Mouse (Mus musculus) cerebral cortex, adult 2 months (tissue): ENCODE results near the gene Gimap5.

ENCODE experiments used
- WGBS: fragments of 180-500 bp; shearing (Covaris S2); methylation state at CpG from one replicate; pipeline ENCODE4 v1.1.7; 2018; 5-methylcytosine and 5-hydroxymethylcytosine counted together

Gene Gimap5

DNA sequence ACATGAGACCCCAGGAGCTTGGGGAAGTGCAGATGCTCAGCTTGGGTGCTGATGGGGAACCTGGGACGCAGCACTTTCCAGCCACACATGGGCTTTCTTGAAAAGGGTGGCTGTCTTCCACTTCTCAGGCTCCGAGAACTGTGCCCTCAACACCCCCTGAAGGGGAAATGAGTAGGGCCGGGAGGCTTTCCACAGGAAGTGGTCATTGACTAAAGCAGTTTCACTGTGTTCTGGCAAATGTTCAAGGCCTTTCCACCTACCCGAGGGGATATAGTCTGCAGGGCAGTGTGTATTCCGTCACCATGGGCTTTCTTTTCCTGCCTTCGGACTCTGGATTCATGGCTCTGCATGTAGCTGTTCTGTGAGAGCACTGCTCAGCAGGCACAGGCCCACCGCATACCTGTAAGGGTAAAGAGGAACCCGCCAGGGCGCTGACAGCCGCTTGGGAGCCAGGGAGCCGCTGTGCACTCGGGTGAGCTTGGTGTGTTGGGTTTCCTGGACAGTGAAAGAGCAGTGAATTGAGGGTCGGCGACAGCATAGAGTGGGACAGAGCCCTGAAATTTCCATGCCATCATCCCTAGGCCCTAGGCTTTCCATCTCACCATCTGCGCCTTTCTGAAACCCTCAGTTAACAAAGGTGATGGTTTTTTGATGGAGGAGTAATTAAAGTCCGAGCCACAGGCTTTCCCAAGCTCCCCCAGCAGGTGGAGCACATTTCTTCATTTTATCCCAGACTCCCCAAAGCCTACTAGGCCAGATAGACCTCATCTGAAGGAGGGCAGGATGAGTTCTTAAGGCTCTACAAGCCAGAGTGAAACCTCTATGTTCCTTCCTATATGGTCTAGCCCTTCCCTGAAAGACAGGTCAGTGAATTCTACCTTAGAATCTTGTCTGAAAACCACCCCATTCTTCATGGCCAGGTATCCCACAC, at the start of gene Gimap5:
TSS of gene Gimap5 (plus strand) at position 239 of the 931 bp plus-strand sequence.
- WGBS: 50% methylated on average over 16 of the region's 16 CpGs

DNA sequence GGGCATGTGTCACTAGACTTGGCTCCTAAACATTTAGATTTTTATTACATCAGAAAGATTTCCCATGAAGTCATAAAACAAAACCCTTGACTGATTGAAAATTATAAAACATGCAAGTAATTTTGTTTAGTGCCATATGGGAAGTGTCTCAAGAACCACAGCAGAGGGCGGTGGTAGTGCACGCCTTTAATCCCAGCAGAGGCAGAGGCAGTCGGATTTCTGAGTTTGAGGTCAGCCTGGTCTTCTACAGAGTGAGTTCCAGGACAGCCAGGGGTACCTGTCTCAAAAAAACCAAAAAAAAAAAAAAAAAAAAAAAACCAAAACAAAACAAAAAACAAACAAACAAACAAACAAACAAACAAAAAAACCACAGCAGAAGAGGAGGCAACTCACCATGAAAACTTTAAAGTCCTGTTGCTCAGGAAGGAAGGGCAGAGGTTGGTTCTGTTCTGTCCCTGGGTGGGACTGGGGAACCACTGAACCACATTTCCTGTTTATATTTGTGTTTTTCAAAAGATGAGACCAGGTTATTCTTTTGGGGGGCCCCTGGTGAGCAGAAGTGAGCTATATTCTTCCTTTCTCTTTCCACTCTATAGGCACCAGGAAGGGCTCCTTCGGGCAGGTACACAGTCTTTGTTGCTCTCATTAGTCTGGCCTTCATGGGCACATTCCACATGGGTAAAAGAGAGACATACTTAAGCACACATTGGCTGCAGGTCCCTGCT, 49.0 kb upstream of the Gimap5 start:
- WGBS: 77% methylated on average over 4 of the region's 4 CpGs

DNA sequence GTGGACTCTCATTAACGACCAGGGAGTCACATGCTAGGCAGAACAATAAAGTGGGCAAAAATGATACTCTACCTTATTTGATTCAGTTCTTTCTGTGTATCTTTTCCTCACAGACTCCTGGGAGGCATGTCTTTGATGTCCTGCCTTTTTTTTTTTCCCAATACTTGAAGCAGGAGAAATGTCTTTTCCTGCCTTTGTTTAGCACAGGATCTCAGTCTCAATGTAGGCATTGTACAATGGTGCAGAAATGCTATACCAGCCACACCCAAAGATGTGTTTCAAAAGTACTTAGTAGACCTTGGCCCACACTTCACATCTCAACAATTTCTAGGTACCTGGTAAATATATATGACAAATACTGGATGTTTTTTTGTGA, 48.5 kb upstream of the Gimap5 start:
- WGBS: 36% methylated on average over 1 of the region's 1 CpGs

- 84% methylated on average over 7 of the region's 7 CpGs for WGBS
Measured at GRCm38 (mm10) chr6:48698066-48698856, 47.7 kb upstream of the Gimap5 start.

- WGBS: 74% methylated on average over 3 of the region's 3 CpGs
Measured at GRCm38 (mm10) chr6:48698888-48699287, 47.1 kb upstream of the Gimap5 start.

GRCm38 (mm10) chr6:48700251-48701075, 45.5 kb upstream of the Gimap5 start:
- WGBS: 62% methylated on average over 5 of the region's 5 CpGs

GRCm38 (mm10) chr6:48702146-48702545, 43.9 kb upstream of the Gimap5 start:
- 87% methylated on average over 7 of the region's 7 CpGs for WGBS

DNA sequence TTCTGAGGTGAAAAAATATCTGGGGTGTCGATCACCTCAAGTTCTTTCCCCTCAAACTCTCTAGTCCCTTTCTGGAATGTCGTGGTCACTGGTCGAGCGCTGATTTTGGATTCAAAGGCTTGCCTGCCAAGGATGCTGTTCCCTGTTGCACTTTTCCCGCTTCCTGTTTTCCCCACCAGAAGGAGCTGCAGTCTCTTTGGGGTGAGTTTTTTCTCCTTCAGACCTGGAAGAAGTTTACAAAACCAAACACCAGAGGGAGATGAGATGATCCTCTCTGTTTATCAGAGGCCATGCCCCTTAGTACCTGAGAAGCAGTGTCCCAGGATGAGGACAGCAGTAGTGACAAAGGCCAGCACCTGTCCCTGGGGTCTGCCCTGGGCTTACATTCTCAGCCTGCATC, 43.4 kb upstream of the Gimap5 start:
- WGBS: 79% methylated on average over 5 of the region's 5 CpGs

GRCm38 (mm10) chr6:48706130-48706529, 39.9 kb upstream of the Gimap5 start:
- WGBS: 64% methylated on average over 3 of the region's 3 CpGs

DNA sequence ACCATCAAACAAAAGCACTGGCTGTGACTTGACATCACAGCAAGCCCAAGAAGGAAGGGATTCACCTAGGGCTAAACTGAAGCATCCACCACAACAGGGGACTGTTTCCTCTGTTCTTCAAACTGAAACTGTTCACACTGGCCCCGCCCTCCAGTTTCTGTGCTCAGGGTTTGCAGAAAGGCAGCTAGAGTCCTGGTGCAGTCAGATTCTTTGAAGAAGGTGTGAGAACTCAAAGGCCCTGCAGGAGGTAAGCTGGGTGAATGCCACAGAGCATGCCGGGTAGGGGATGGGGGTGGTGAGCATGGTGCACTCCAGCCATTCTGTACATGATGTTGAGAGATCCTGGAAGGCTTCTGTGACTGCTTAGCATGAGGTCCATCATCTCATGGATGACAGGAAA, 27.5 kb upstream of the Gimap5 start, which contains the start of the genes Gm28053 and Gimap7:
TSS of gene Gm28053 (plus strand) at position 153 of the 400 bp plus-strand sequence.
TSS of gene Gimap7 (plus strand) at position 167 of the 400 bp plus-strand sequence.
- 64% methylated on average over 2 of the region's 2 CpGs for WGBS

DNA sequence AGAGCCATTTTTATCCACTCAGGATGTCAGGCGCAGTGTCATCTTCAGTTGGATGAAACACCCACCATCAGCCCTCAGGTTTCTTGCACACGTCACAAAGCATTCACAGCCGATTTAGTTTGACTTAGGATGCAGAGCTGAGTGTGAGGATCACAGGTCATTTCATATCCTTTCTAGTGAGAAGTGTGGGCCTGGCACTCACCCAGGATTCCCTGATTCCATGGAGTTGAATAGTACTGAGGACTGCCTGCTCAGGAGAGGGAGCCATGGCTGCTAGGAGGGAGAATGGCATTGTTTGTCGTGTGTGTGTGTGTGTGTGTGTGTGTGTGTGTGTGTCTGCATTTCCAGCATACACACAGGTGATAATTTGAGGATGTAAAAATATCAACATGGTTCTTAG, 25.7 kb upstream of the Gimap5 start:
- 68% methylated on average over 4 of the region's 4 CpGs for WGBS

DNA sequence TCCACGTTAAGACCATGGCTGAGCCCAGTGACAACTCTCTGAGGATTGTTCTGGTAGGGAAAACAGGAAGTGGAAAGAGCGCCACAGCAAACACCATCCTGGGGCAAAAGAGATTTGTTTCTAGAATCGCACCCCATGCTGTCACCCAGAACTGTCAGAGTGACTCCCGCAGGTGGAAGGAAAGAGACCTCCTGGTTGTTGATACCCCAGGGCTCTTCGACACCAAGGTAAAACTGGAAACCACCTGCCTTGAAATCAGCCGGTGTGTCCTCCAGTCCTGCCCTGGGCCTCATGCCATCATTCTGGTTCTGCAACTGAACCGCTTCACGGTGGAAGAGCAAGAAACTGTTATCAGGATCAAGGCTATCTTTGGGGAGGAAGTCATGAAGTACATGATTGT, 22.5 kb upstream of the Gimap5 start:
- 87% methylated on average over 8 of the region's 8 CpGs for WGBS

DNA sequence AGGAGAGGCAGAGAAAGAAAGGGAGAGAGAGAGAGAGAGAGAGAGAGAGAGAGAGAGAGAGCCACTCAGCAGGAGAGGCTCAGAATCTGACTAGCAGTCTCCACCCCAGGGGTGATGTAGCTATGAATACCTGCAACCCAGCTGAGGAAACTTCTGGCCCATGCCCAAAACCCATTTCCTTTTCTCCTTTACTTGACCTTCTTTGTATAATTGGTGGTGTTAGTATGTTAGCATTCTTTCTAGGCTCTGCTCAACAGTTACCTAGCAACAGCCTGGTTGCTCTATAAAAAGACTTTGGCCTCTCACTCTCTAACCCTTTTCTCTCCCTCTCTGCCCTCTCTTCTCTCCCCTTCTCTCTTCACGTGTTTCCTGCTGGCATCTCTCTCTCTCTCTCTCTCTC, 20.5 kb upstream of the Gimap5 start:
- WGBS: 8% methylated on average over 1 of the region's 1 CpGs

GRCm38 (mm10) chr6:48727761-48728160, 18.2 kb upstream of the Gimap5 start:
- 94% methylated on average over 5 of the region's 5 CpGs for WGBS

- WGBS: 64% methylated on average over 8 of the region's 8 CpGs
Measured at GRCm38 (mm10) chr6:48732864-48733304, 13.1 kb upstream of the Gimap5 start.

DNA sequence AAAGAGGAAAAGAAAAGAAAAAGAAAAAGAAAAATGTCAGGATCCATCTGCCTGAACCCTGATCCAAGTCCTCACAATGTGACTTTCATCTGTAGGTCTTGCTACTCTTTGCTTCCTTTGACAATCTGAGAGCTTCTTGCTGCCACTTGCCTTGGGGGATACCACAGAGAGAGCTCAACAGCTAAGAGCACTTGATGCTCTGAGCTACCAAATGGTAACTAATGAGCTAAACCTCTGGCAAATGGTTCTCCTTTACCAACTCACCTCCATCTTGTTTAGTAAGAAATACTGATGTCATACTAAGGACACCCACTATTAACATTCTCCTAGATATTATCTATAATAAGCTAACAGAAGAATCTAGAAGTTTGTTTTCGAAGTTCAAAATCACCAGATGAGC, 12.3 kb upstream of the Gimap5 start:
- WGBS: 93% methylated on average over 1 of the region's 1 CpGs

- 80% methylated on average over 2 of the region's 2 CpGs for WGBS
Measured at GRCm38 (mm10) chr6:48737053-48737452, 8.9 kb upstream of the Gimap5 start.

GRCm38 (mm10) chr6:48737688-48738087, 8.3 kb upstream of the Gimap5 start:
- WGBS: 87% methylated on average over 5 of the region's 5 CpGs

DNA sequence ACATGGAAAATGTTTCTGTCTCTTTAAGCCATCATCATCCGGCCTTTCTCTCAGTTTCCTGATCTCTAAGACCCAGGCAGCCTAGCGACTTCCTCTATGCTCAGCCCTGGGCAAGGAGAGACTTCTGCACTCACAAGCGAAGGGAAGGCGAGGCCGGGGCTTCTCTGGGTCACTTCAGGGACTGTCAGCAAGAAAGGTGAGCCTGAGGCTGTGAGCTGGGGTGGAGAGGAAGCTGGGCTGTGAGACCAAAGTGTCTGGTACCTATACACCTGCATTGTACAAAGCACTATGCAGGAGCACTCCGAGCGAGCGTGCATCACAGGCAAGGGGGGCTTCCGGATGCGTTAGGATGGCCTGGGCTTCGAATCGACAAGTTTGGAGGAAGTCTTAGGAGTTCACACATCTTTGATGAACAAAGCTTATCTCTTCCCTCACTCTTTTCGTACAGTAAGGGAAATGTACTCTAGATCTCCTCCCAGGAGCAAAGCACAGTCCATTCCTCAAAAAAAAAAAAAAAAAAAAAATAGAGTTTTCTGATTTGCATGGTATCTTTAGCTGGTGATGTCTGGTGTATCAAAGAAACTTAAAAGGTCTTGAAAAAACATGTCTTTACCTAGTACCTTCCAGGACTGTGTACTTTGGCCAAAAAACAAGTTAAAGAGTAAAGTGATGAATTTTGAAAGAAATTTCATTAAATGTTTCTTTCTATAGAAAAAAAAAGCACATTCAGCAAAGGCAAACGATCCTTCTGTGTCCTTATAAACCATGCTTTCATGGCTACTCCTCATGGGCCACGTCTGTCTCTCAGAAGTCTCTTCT, 6.8 kb upstream of the Gimap5 start, which contains the start of gene Gimap1:
TSS of gene Gimap1 (plus strand) at position 94 of the 819 bp plus-strand sequence.
- WGBS: 80% methylated on average over 15 of the region's 15 CpGs

GRCm38 (mm10) chr6:48739780-48740055, 6.3 kb upstream of the Gimap5 start:
- WGBS: 90% methylated on average over 3 of the region's 3 CpGs
